Mouse (Mus musculus) heart, postnatal 0 days (tissue): ENCODE data around the gene Kcnk4.

Experiments
- CTCF ChIP-seq: IDR thresholded peaks from 2 replicates; pipeline ENCODE4 v1.5.1; 2016; ENCODE audit warnings: antibody characterized with exemption, control low read depth, low read depth
- EP300 ChIP-seq: IDR thresholded peaks from 2 replicates; pipeline ENCODE4 v1.6.1; 2016; ENCODE audit warnings: antibody characterized with exemption, low read depth

GRCm38 (mm10) chr19:6903031-6903430, 31.3 kb downstream of the Kcnk4 start:
- TF ChIP-seq CTCF (no peak), EP300 (no peak)
